Mouse (Mus musculus): Measurements from ENCODE around the gene Cenpj.

DNA sequence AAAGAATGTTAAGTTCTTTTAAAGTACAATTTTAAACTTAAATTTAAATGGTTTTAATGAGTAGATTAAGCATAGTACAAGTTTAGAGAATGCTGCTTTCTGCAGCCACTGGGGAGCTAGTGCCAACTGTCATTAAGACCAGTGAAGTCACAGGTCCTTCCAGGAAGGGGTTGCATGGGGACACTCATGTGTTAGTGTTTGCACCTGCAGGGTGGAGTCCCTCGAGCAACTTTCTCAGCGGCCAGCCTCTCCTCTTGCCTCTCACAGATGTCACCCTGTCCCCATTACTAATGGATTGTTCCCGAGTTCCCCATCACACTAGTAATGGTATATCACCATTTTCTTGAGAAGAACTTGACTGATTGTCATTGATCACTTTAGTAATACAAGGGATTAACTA, 38.0 kb upstream of the Cenpj start:
- TF ChIP-seq CTCF (IDR thresholded peaks at IDR 0.05; ENCODE audit: extremely low read depth, insufficient read depth, insufficient read length, insufficient replicate concordance): no peak
- no peak for TF ChIP-seq POLR2A (IDR thresholded peaks at IDR 0.05; ENCODE audit: low read depth, low read length)

All from spleen, adult 2 months (tissue).